Mouse (Mus musculus) CH12.LX (cell line): ENCODE results near the gene Chrna4. TPM values are rescaled to one million over a fixed set of nuclear protein-coding genes. Genes with fewer than 3 reads are reported as not detected.

Experiments used
- DNase-seq: peaks from one replicate; pipeline ENCODE4 v3.0.0-alpha.2; 2013; ENCODE audit errors: extremely low read depth
- H3K27ac ChIP-seq: 2 replicates; pipeline ENCODE4 v1.5.1; 2012; ENCODE audit warnings: low read depth, mild to moderate bottlenecking, control low read depth, moderate library complexity; ENCODE audit not compliant: insufficient read depth
- H3K27me3 ChIP-seq: replicated peaks from 2 replicates; pipeline ENCODE3; 2012; ENCODE audit warnings: inconsistent platforms
- H3K36me3 ChIP-seq, 2 experiments: replicated peaks in 1 of 2; 2 replicates each; pipeline versions ENCODE3 to v1.6.1; 2012; ENCODE audit warnings: inconsistent platforms in 1 of 2, low read length in 1 of 2, mild to moderate bottlenecking in 1 of 2, mixed read lengths in 1 of 2, moderate library complexity in 1 of 2; ENCODE audit not compliant: control insufficient read depth in 1 of 2, insufficient read depth in 1 of 2
- H3K4me1 ChIP-seq, 2 experiments: 2 replicates each; pipeline ENCODE4 v1.6.1; 2012; ENCODE audit warnings: inconsistent platforms in 1 of 2, moderate library complexity in 1 of 2; ENCODE audit not compliant: insufficient read depth in 2 of 2, control insufficient read depth in 1 of 2
- H3K4me2 ChIP-seq: 2 replicates; pipeline ENCODE4 v1.6.1; 2012; ENCODE audit warnings: low read depth, mild to moderate bottlenecking, control low read depth; ENCODE audit not compliant: poor library complexity, insufficient read depth, severe bottlenecking
- H3K4me3 ChIP-seq, 3 experiments: fragments of 150-350 bp in 1 of 3; sonication (generic) in 1 of 3; replicated peaks in 1 of 3; 2 replicates each; pipeline versions ENCODE3 to v1.5.1; 2011 to 2012; ENCODE audit warnings: low read depth in 2 of 3, low read length in 2 of 3, mild to moderate bottlenecking in 2 of 3, moderate library complexity in 2 of 3, control low read depth in 1 of 3, improper control_type of control experiment in 1 of 3, inconsistent platforms in 1 of 3, mixed read lengths in 1 of 3; ENCODE audit not compliant: poor library complexity in 1 of 3
- H3K79me2 ChIP-seq: replicated peaks from 2 replicates; pipeline ENCODE4 v1.6.1; 2012; ENCODE audit warnings: mild to moderate bottlenecking, moderate library complexity; ENCODE audit not compliant: control insufficient read depth, poor library complexity, insufficient read depth, severe bottlenecking; ENCODE audit errors: extremely low read depth
- H3K9ac ChIP-seq: 2 replicates; pipeline ENCODE4 v1.6.1; 2012; ENCODE audit warnings: low read depth, mild to moderate bottlenecking, control low read depth, moderate library complexity; ENCODE audit not compliant: insufficient read depth
- H3K9me3 ChIP-seq: replicated peaks from 2 replicates; pipeline ENCODE3; 2012; ENCODE audit warnings: low read length, inconsistent platforms, mixed read lengths
- BHLHE40 ChIP-seq: IDR thresholded peaks from 2 replicates; pipeline ENCODE4 v1.6.1; 2011; ENCODE audit warnings: mild to moderate bottlenecking, low read depth, low read length, improper control_type of control experiment
- CHD1 ChIP-seq: IDR thresholded peaks from 2 replicates; pipeline ENCODE4 v1.6.1; 2012; ENCODE audit warnings: low read depth, low read length, improper control_type of control experiment, inconsistent platforms
- EP300 ChIP-seq: IDR thresholded peaks from 2 replicates; pipeline ENCODE4 v1.6.1; 2011; ENCODE audit warnings: low read length, improper control_type of control experiment
- GABPA ChIP-seq: IDR thresholded peaks from 2 replicates; pipeline ENCODE4 v1.6.1; 2012; ENCODE audit warnings: low read depth, low read length, improper control_type of control experiment, inconsistent platforms; ENCODE audit not compliant: insufficient replicate concordance
- IRF4 ChIP-seq: IDR thresholded peaks from 2 replicates; pipeline ENCODE4 v1.6.1; 2014; ENCODE audit warnings: low read depth, mild to moderate bottlenecking, inconsistent platforms, low read length, improper control_type of control experiment
- JUND ChIP-seq: conservative IDR thresholded peaks from 2 replicates; pipeline ENCODE4 v1.6.1; 2011; ENCODE audit warnings: low read depth, low read length, improper control_type of control experiment
- KAT2A ChIP-seq: IDR thresholded peaks from 2 replicates; pipeline ENCODE4 v1.6.1; 2012; ENCODE audit warnings: low read length, improper control_type of control experiment, inconsistent platforms; ENCODE audit not compliant: insufficient replicate concordance
- MAFK ChIP-seq: IDR thresholded peaks from 2 replicates; pipeline ENCODE4 v1.6.1; 2011; ENCODE audit warnings: low read length, improper control_type of control experiment; ENCODE audit not compliant: insufficient replicate concordance
- MXI1 ChIP-seq: IDR thresholded peaks from 2 replicates; pipeline ENCODE4 v1.6.1; 2011; ENCODE audit warnings: mild to moderate bottlenecking, low read depth, low read length, improper control_type of control experiment
- NELFE ChIP-seq: IDR thresholded peaks from 2 replicates; pipeline ENCODE4 v1.6.1; 2011; ENCODE audit warnings: low read depth, low read length, improper control_type of control experiment
- POLR2A ChIP-seq: IDR thresholded peaks from 2 replicates; pipeline ENCODE4 v1.6.1; 2011; ENCODE audit warnings: low read depth, mild to moderate bottlenecking, improper control_type of control experiment, low read length
- SIN3A ChIP-seq: IDR thresholded peaks from 2 replicates; pipeline ENCODE4 v1.6.1; 2012; ENCODE audit warnings: low read length, improper control_type of control experiment, inconsistent platforms
- SMC3 ChIP-seq: IDR thresholded peaks from 2 replicates; pipeline ENCODE4 v1.6.1; 2011; ENCODE audit warnings: low read depth, low read length, improper control_type of control experiment
- TBP ChIP-seq: conservative IDR thresholded peaks from 2 replicates; pipeline ENCODE4 v1.6.1; 2011; ENCODE audit warnings: low read depth, low read length, improper control_type of control experiment
- UBTF ChIP-seq: IDR thresholded peaks from 2 replicates; pipeline ENCODE4 v1.6.1; 2012; ENCODE audit warnings: low read depth, mild to moderate bottlenecking, inconsistent platforms, low read length, improper control_type of control experiment, moderate library complexity
- ZC3H11A ChIP-seq: IDR thresholded peaks from 2 replicates; pipeline ENCODE4 v1.6.1; 2012; ENCODE audit warnings: low read depth, mild to moderate bottlenecking, inconsistent platforms, low read length, improper control_type of control experiment
- ZKSCAN1 ChIP-seq: IDR thresholded peaks from 2 replicates; pipeline ENCODE4 v1.6.1; 2012; ENCODE audit warnings: low read depth, inconsistent platforms, low read length, improper control_type of control experiment, borderline replicate concordance
- ZMIZ1 ChIP-seq: IDR thresholded peaks from 2 replicates; pipeline ENCODE4 v1.6.1; 2012; ENCODE audit warnings: low read depth, mild to moderate bottlenecking, inconsistent platforms, low read length, improper control_type of control experiment
- dilution Hi-C: fragments of 300-500 bp; cut with MboI; formaldehyde crosslinking; loops from 2 replicates; pipeline ENCODE4 v1.14.3; 2020; ENCODE audit warnings: low sequenced_read_pairs; ENCODE audit not compliant: extremely low pct_unique_long_range_greater_than_20kb, extremely low pct_ligation_motif_present
- in situ Hi-C: fragments of 300-500 bp; cut with MboI; formaldehyde crosslinking; loops from 3 replicates; pipeline ENCODE4 v1.14.3; 2019; ENCODE audit warnings: low sequenced_read_pairs, low pct_ligation_motif_present, low pct_unique_long_range_greater_than_20kb, mixed read lengths
- polyA plus RNA-seq: library from polyadenylated mRNA; unstranded; fragments of >175 nt; gene quantifications from 2 replicates; pipeline ENCODE4 v1.2.1, GENCODE M21; 2012; ENCODE audit warnings: low read depth; ENCODE audit not compliant: insufficient read length
- total RNA-seq, 2 experiments: library from RNA; depleted of rRNA; stranded (reverse); fragments of 300-350 nt in 1 of 2; fragments of >200 nt in 1 of 2; gene quantifications; 2 replicates each; pipeline ENCODE4 v1.2.3; 2012 to 2014

Chrna4 gene
- total and polyA plus RNA-seq, 3 experiments: not detected

- Histone ChIP-seq H3K27ac (no peak overlapping the region), H3K4me2 (no peak overlapping the region), H3K9ac (no peak overlapping the region), H3K4me3 (no peak overlapping the region), H3K9me3 (no peaks in the 10 kb centered on the region), H3K36me3 (peaks cover 9 to 37% of the 10 kb centered on the region in 2 experiments), H3K27me3 (no peaks in the 10 kb centered on the region), H3K79me2 (no peaks in the 10 kb centered on the region), H3K4me1 (no peaks in the 10 kb centered on the region)
- dilution Hi-C loops (no loop called here), in situ Hi-C loops (no loop called here)
- no peak for DNase-seq
- no peak for TF ChIP-seq KAT2A
- no peak for TF ChIP-seq ZC3H11A
- TF ChIP-seq MAFK: no peak
- no peak for TF ChIP-seq EP300
- no peak for TF ChIP-seq GABPA
- TF ChIP-seq MXI1: no peak
- no peak for TF ChIP-seq ZMIZ1
- no peak for TF ChIP-seq SMC3
- TF ChIP-seq ZKSCAN1: no peak
Measured at GRCm38 (mm10) chr2:180987432-180988030, 55.8 kb downstream of the Chrna4 start.

- H3K36me3 ChIP-seq: peaks cover 14 to 42% of the 10 kb centered on the region in 2 experiments
- no peak for DNase-seq
- in situ Hi-C loops: no loop called here
- H3K4me1 ChIP-seq: no peaks in the 10 kb centered on the region
- TF ChIP-seq EP300 (no peak), IRF4 (no peak), CHD1 (no peak)
- dilution Hi-C loops: no loop called here
- no peak overlapping the region for H3K4me2 ChIP-seq
- no peak overlapping the region for H3K27ac ChIP-seq
- no peak overlapping the region for H3K9ac ChIP-seq
- no peak overlapping the region for H3K4me3 ChIP-seq
- H3K27me3 ChIP-seq: no peaks in the 10 kb centered on the region
- no peaks in the 10 kb centered on the region for H3K9me3 ChIP-seq
- H3K79me2 ChIP-seq: no peaks in the 10 kb centered on the region
Measured at GRCm38 (mm10) chr2:180987001-180987400, 56.3 kb downstream of the Chrna4 start.

- H3K4me1 ChIP-seq: no peaks in the 10 kb centered on the region
- in situ Hi-C loops (no loop called here), dilution Hi-C loops (no loop called here)
- H3K9me3 ChIP-seq: no peaks in the 10 kb centered on the region
- no peak for DNase-seq
- TF ChIP-seq BHLHE40 (no peak), JUND (no peak), UBTF (no peak), SIN3A (no peak), POLR2A (no peak), NELFE (no peak), TBP (no peak)
- no peak within 1 kb of the TSS for H3K9ac ChIP-seq
- H3K27me3 ChIP-seq: no peaks in the 10 kb centered on the region
- no peak within 1 kb of the TSS for H3K4me2 ChIP-seq
- H3K36me3 ChIP-seq: peaks cover 18 to 48% of the 10 kb centered on the region in 2 experiments
- H3K4me3 ChIP-seq: no peak within 1 kb of the TSS
- H3K79me2 ChIP-seq: no peaks in the 10 kb centered on the region
- H3K27ac ChIP-seq: no peak within 1 kb of the TSS
Measured at GRCm38 (mm10) chr2:180986449-180986848, 56.9 kb downstream of the Chrna4 start, which contains the start of gene Col20a1. Col20a1 (plus strand) TSS chr2:180986535.
